Mouse (Mus musculus) erythroid progenitor cell, adult 5-6 weeks (primary cell): ENCODE measurements around the gene Tmem178b. TPM values are rescaled to one million over a fixed set of nuclear protein-coding genes. Genes with fewer than 3 reads are reported as not detected.

Experiments used
- ATAC-seq: replicated peaks from 2 replicates; pipeline ENCODE4 v1.8.0; 2016; ENCODE audit warnings: moderate number of reproducible peaks, mild to moderate bottlenecking, moderate TSS enrichment, inconsistent platforms; ENCODE audit not compliant: poor library complexity, low FRiP score, severe bottlenecking
- total RNA-seq, 2 experiments: library from RNA; stranded (forward) in 1 of 2; stranded (reverse) in 1 of 2; fragments of 150-400 nt in 1 of 2; fragments of 186-747, 209-891 nt in 1 of 2; gene quantifications; 2 replicates each; pipeline versions ENCODE4 v1.2.3 to v1.2.4; 2015 to 2017; ENCODE audit warnings: low replicate concordance in 2 of 2

The Tmem178b gene
- total RNA-seq, 2 experiments from 2014 or later: not detected

- ATAC-seq: no peak
These were observed 195.4 kb downstream of the Tmem178b start for GRCm38 (mm10) chr6:40068467-40068866.

- no peak for ATAC-seq
These were observed 197.9 kb downstream of the Tmem178b start for GRCm38 (mm10) chr6:40071007-40071406.

GRCm38 (mm10) chr6:40076089-40076488 is 203.0 kb downstream of the Tmem178b start:
- ATAC-seq: no peak

- ATAC-seq: no peak
These were observed 203.7 kb downstream of the Tmem178b start for GRCm38 (mm10) chr6:40076670-40077313.

GRCm38 (mm10) chr6:40078353-40078752 is 205.3 kb downstream of the Tmem178b start:
- no peak for ATAC-seq

GRCm38 (mm10) chr6:40083726-40084125 is 210.7 kb downstream of the Tmem178b start:
- ATAC-seq: no peak

GRCm38 (mm10) chr6:40091250-40091651 is 218.2 kb downstream of the Tmem178b start:
- no peak for ATAC-seq

GRCm38 (mm10) chr6:40098498-40098897 is 225.4 kb downstream of the Tmem178b start:
- ATAC-seq: no peak

- no peak for ATAC-seq
These were observed 228.7 kb downstream of the Tmem178b start for GRCm38 (mm10) chr6:40101785-40102184.

GRCm38 (mm10) chr6:40102863-40103262 is 229.8 kb downstream of the Tmem178b start:
- no peak for ATAC-seq

GRCm38 (mm10) chr6:40110029-40110428 is 237.0 kb downstream of the Tmem178b start:
- no peak for ATAC-seq

GRCm38 (mm10) chr6:40110729-40111128 is 237.7 kb downstream of the Tmem178b start:
- no peak for ATAC-seq

GRCm38 (mm10) chr6:40112488-40112887 is 239.4 kb downstream of the Tmem178b start:
- no peak for ATAC-seq

- no peak for ATAC-seq
These were observed 243.2 kb downstream of the Tmem178b start for GRCm38 (mm10) chr6:40116225-40116624.

- no peak for ATAC-seq
These were observed 247.1 kb downstream of the Tmem178b start for GRCm38 (mm10) chr6:40120176-40120575.

GRCm38 (mm10) chr6:40121494-40121893 is 248.4 kb downstream of the Tmem178b start:
- no peak for ATAC-seq

- ATAC-seq: no peak
These were observed 250.1 kb downstream of the Tmem178b start for GRCm38 (mm10) chr6:40123070-40123690.

GRCm38 (mm10) chr6:40123960-40124359 is 250.9 kb downstream of the Tmem178b start:
- ATAC-seq: no peak

- ATAC-seq: no peak
These were observed 255.6 kb downstream of the Tmem178b start for GRCm38 (mm10) chr6:40128716-40129115.

- no peak for ATAC-seq
These were observed 258.9 kb downstream of the Tmem178b start for GRCm38 (mm10) chr6:40131936-40132335.

GRCm38 (mm10) chr6:40133436-40133835 is 260.4 kb downstream of the Tmem178b start:
- ATAC-seq: no peak

GRCm38 (mm10) chr6:40135716-40136115 is 262.6 kb downstream of the Tmem178b start:
- no peak for ATAC-seq
